Mouse (Mus musculus): ENCODE results near the gene Hp1bp3.

The Hp1bp3 gene

GRCm38 (mm10) chr4:138216200-138216890 is at the start of gene Hp1bp3:
TSS of gene Hp1bp3 (plus strand) at chr4:138216296.
- DNase-seq (ENCODE audit: low spot score) = peak; percentile 55

- no peak for DNase-seq (ENCODE audit: low spot score)
Observed at GRCm38 (mm10) chr4:138166519-138166918, 49.6 kb upstream of the Hp1bp3 start.

- no peak for DNase-seq (ENCODE audit: low spot score)
Observed at GRCm38 (mm10) chr4:138168162-138168561, 47.9 kb upstream of the Hp1bp3 start.

GRCm38 (mm10) chr4:138169420-138169819 is 46.7 kb upstream of the Hp1bp3 start:
- no peak for DNase-seq (ENCODE audit: low spot score)

- DNase-seq (ENCODE audit: low spot score) = no peak
Observed at GRCm38 (mm10) chr4:138172686-138173085, 43.4 kb upstream of the Hp1bp3 start.

GRCm38 (mm10) chr4:138179391-138179790 is 36.7 kb upstream of the Hp1bp3 start:
- no peak for DNase-seq (ENCODE audit: low spot score)

GRCm38 (mm10) chr4:138180719-138181118 is 35.4 kb upstream of the Hp1bp3 start:
- DNase-seq (ENCODE audit: low spot score) = no peak

- DNase-seq (ENCODE audit: low spot score) = no peak
Observed at GRCm38 (mm10) chr4:138184056-138184455, 32.0 kb upstream of the Hp1bp3 start.

GRCm38 (mm10) chr4:138184573-138184981 is 31.5 kb upstream of the Hp1bp3 start:
- no peak for DNase-seq (ENCODE audit: low spot score)

GRCm38 (mm10) chr4:138185961-138186360 is 30.1 kb upstream of the Hp1bp3 start:
- no peak for DNase-seq (ENCODE audit: low spot score)

- no peak for DNase-seq (ENCODE audit: low spot score)
Observed at GRCm38 (mm10) chr4:138187995-138188394, 28.1 kb upstream of the Hp1bp3 start.

- no peak for DNase-seq (ENCODE audit: low spot score)
Observed at GRCm38 (mm10) chr4:138192561-138192960, 23.5 kb upstream of the Hp1bp3 start.

GRCm38 (mm10) chr4:138200769-138201168 is 15.3 kb upstream of the Hp1bp3 start:
- no peak for DNase-seq (ENCODE audit: low spot score)

- no peak for DNase-seq (ENCODE audit: low spot score)
Observed at GRCm38 (mm10) chr4:138201696-138202095, 14.4 kb upstream of the Hp1bp3 start.

- no peak for DNase-seq (ENCODE audit: low spot score)
Observed at GRCm38 (mm10) chr4:138210116-138210515, 6.0 kb upstream of the Hp1bp3 start.

- no peak for DNase-seq (ENCODE audit: low spot score)
Observed at GRCm38 (mm10) chr4:138213861-138214260, 2.2 kb upstream of the Hp1bp3 start.

- no peak for DNase-seq (ENCODE audit: low spot score)
Observed at GRCm38 (mm10) chr4:138215671-138216199, 361 bp upstream of the Hp1bp3 start.

- peak; percentile 97 for DNase-seq (ENCODE audit: low spot score)
Observed at GRCm38 (mm10) chr4:138216891-138217392, 846 bp downstream of the Hp1bp3 start.

- no peak for DNase-seq (ENCODE audit: low spot score)
Observed at GRCm38 (mm10) chr4:138217441-138217840, 1.3 kb downstream of the Hp1bp3 start.

- no peak for DNase-seq (ENCODE audit: low spot score)
Observed at GRCm38 (mm10) chr4:138217951-138218685, 2.0 kb downstream of the Hp1bp3 start.

GRCm38 (mm10) chr4:138219331-138219730 is 3.2 kb downstream of the Hp1bp3 start:
- DNase-seq (ENCODE audit: low spot score) = no peak

GRCm38 (mm10) chr4:138220761-138221160 is 4.7 kb downstream of the Hp1bp3 start:
- DNase-seq (ENCODE audit: low spot score) = no peak

- no peak for DNase-seq (ENCODE audit: low spot score)
Observed at GRCm38 (mm10) chr4:138221406-138221805, 5.3 kb downstream of the Hp1bp3 start.

Measured in left cerebral cortex, adult 11 months (tissue).